Mouse (Mus musculus) splenic B cell, adult 2 months (primary cell): Measurements from ENCODE around the gene Slc16a11.

ENCODE experiments used
- DNase-seq: peaks from one replicate; pipeline ENCODE4 v3.0.0-alpha.2; 2011; ENCODE audit warnings: low read depth, low spot score
- H3K27me3 ChIP-seq: 2 replicates; pipeline ENCODE4 v1.6.1; 2012; ENCODE audit warnings: mild to moderate bottlenecking, low read length, moderate library complexity, mixed read lengths; ENCODE audit not compliant: control insufficient read depth, poor library complexity, insufficient read depth, severe bottlenecking
- H3K36me3 ChIP-seq: 2 replicates; pipeline ENCODE4 v1.6.1; 2012; ENCODE audit warnings: mild to moderate bottlenecking, low read length, moderate library complexity, mixed read lengths; ENCODE audit not compliant: control insufficient read depth, poor library complexity, insufficient read depth, severe bottlenecking

Gene Slc16a11

GRCm38 (mm10) chr11:70213736-70214135, 1.2 kb downstream of the Slc16a11 start:
- H3K27me3 ChIP-seq = peaks cover 3% of the 10 kb centered on the region
- H3K36me3 ChIP-seq = no peaks in the 10 kb centered on the region
- DNase-seq = peak; percentile 49

DNA sequence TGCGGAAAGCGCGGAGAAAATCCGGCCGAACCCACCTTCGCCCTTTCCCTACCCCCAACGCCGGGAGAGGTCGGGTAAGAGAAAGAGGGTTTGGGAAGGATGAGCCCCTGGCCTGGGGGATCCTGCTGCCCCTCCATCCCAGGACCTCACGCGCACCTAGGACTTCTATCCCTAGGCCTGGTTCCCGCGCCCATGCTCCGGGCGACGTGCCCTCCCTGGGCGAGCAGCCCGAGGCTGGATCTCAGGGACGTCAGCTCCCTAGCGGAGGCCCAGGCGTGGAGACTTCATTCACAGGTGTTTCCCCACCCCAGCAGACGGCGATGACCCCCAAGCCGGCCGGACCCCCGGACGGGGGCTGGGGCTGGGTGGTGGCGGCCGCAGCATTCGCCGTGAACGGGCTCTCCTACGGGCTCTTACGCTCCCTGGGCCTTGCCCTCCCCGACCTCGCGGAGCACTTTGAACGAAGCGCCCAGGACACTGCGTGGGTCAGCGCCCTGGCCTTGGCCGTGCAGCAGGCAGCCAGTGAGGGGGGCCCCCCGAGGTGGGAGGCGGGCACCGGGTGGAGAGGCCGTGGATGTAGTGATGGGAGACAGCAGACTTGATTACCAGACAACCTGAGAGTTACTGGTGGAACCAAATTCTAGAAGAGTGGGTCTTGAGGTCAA, 1.8 kb downstream of the Slc16a11 start:
- peaks cover 3% of the 10 kb centered on the region for H3K27me3 ChIP-seq
- H3K36me3 ChIP-seq = no peaks in the 10 kb centered on the region
- no peak for DNase-seq

DNA sequence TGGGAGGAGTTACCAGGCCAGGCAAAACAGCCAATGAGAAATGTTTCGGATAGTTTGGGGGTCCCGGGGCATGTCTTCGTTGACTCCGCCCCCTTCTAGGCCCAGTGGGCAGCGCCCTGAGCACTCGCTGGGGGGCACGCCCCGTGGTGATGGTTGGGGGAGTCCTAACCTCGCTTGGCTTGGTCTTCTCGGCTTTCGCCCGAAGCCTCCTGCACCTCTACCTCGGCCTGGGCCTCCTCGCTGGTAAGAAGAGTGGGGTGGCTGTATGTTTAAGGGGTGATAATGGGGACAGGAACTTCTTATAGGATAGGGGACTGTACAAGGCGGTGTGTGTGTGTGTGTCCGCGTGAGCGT, 2.3 kb downstream of the Slc16a11 start:
- no peaks in the 10 kb centered on the region for H3K36me3 ChIP-seq
- no peak for DNase-seq
- H3K27me3 ChIP-seq = peaks cover 3% of the 10 kb centered on the region

GRCm38 (mm10) chr11:70215301-70215700, 2.7 kb downstream of the Slc16a11 start:
- Histone ChIP-seq H3K27me3 (peaks cover 3% of the 10 kb centered on the region), H3K36me3 (no peaks in the 10 kb centered on the region)
- no peak for DNase-seq

- no peaks in the 10 kb centered on the region for H3K36me3 ChIP-seq
- peaks cover 3% of the 10 kb centered on the region for H3K27me3 ChIP-seq
- no peak for DNase-seq
These were observed 3.6 kb downstream of the Slc16a11 start for GRCm38 (mm10) chr11:70216103-70216502.

- no peak for DNase-seq
- Histone ChIP-seq H3K36me3 (no peaks in the 10 kb centered on the region), H3K27me3 (peaks cover 3% of the 10 kb centered on the region)
These were observed 5.5 kb downstream of the Slc16a11 start for GRCm38 (mm10) chr11:70218039-70218438.

DNA sequence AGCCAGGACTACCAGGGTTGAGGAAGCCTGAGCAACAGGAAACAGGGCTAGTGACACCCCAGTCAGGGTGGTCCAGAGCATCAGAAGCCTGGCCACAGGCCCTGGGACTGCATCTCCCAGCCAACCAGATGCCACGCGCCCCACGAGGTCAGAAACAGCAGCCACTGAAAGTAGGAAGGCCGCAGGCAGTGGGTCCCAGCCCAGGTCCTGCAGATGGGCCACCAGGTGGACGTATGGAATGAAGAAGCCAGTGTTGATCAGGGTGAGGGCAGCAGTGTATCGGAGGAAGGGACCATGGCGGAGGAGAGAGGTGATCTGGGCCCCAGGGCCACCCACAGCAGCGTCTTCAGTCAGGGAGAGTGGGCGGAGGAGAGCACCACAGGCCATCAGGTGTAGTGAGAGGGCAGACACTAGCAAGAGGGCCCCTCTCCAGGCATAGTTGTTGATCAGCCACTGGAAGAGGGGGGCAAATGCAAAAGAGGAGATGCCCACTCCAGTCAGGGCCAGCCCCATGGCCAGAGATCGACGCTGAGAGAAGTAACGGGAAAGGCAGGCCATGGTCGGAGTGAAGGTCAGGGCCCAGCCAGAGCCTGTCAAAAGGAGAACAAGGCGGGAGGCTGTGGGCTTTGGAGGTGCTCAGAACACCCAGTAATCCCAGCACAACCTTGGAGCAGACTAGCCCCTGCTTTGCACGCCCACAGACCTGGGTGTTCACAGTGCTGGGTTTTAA, 6.4 kb downstream of the Slc16a11 start:
- Histone ChIP-seq H3K36me3 (no peaks in the 10 kb centered on the region), H3K27me3 (peaks cover 3% of the 10 kb centered on the region)
- DNase-seq = no peak

GRCm38 (mm10) chr11:70219873-70220272, 7.3 kb downstream of the Slc16a11 start:
- Histone ChIP-seq H3K27me3 (no peaks in the 10 kb centered on the region), H3K36me3 (no peaks in the 10 kb centered on the region)
- DNase-seq = no peak

- no peaks in the 10 kb centered on the region for H3K36me3 ChIP-seq
- no peak for DNase-seq
- no peaks in the 10 kb centered on the region for H3K27me3 ChIP-seq
These were observed 7.8 kb downstream of the Slc16a11 start for GRCm38 (mm10) chr11:70220323-70220722.

- H3K36me3 ChIP-seq = no peaks in the 10 kb centered on the region
- peak; percentile 96 for DNase-seq
These were observed 8.4 kb downstream of the Slc16a11 start, which contains the start of gene Slc16a13 for GRCm38 (mm10) chr11:70220731-70221602. Gene Slc16a13 (minus strand): TSS chr11:70221064.

GRCm38 (mm10) chr11:70221603-70222500, 9.3 kb downstream of the Slc16a11 start:
- Histone ChIP-seq H3K36me3 (no peaks in the 10 kb centered on the region), H3K27me3 (no peaks in the 10 kb centered on the region)
- no peak for DNase-seq

More at GRCm38 (mm10) chr11:70220731-70221602, 8.4 kb downstream of the Slc16a11 start, which contains the start of gene Slc16a13:
- no peaks in the 10 kb centered on the region for H3K27me3 ChIP-seq

- H3K36me3 ChIP-seq = no peaks in the 10 kb centered on the region
These were observed 11.2 kb downstream of the Slc16a11 start for GRCm38 (mm10) chr11:70223724-70224123.

DNA sequence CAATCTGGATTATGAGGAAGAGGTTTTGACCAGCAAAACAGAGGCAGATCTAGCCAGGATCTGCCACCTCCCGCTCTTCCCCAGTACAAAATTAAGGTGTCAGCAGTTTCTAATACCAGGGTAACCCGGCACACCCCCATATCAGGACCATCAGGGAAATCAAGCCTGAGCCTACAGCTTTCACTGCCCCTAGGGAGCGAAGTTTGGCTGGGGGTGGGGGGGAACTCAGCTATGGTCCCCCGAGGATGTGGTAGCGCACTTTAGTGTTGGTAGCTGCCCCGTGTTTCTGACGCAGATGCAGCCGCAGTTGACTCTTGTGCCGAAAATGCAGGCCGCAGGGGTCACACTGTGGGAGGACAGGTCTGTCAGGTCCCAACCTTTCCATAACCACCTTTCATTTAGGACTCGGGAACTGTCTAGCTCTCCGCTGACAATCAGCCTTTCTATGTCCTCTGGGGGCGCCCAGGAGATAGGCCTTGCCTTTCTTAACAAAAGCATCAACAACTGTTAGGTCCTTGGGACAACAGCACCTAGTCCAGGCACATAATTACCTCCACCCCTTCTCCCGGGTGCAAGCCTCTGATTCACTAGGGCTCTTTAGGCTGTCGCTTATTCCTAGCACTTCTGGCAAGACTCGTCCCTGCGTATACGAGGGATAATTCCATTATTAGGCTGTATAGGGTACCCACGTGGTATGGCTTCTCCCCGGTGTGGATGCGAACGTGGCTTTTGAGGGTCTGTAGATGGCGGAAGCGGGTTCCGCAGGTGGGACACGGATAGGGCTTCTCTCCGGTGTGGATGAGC, 13.4 kb downstream of the Slc16a11 start:
- Histone ChIP-seq H3K36me3 (no peaks in the 10 kb centered on the region), H3K27me3 (no peaks in the 10 kb centered on the region)
- no peak for DNase-seq

More at GRCm38 (mm10) chr11:70223724-70224123, 11.2 kb downstream of the Slc16a11 start:
- no peaks in the 10 kb centered on the region for H3K27me3 ChIP-seq
- DNase-seq = no peak
